Mouse (Mus musculus) intestine, embryonic 14.5 days (tissue): Measurements from ENCODE around the gene Mrps21. TPM values are rescaled to one million over a fixed set of nuclear protein-coding genes. Genes with fewer than 3 reads are reported as not detected.
"Not testable (repeated sequence)": the region's sequence is repeated elsewhere in the genome, so short reads cannot be mapped to it uniquely, and the experiment has no call there.

Source experiments
- ATAC-seq: fragments of 200-750 bp; cut with Nextera tagmentation; replicated peaks from 2 replicates; pipeline ENCODE4 v1.8.0; 2017; ENCODE audit warnings: low read depth, moderate number of reproducible peaks, moderate TSS enrichment, moderate library complexity; ENCODE audit not compliant: low FRiP score, low TSS enrichment
- DNase-seq: peaks from one replicate; pipeline ENCODE4 v3.0.0-alpha.2; 2018; ENCODE audit warnings: low spot score
- H3K27ac ChIP-seq: fragments of 300-500 bp; sonication (generic); 2 replicates; pipeline ENCODE4 v1.5.1; 2014; ENCODE audit warnings: low read depth, mild to moderate bottlenecking, control low read depth
- H3K27me3 ChIP-seq: fragments of 300-500 bp; sonication (generic); replicated peaks from 2 replicates; pipeline ENCODE4 v1.6.1; 2014; ENCODE audit warnings: low read length, control low read depth; ENCODE audit not compliant: control insufficient read depth, insufficient read depth
- H3K36me3 ChIP-seq: fragments of 300-500 bp; sonication (generic); 2 replicates; pipeline ENCODE4 v1.6.1; 2014; ENCODE audit warnings: low read length, control low read depth; ENCODE audit not compliant: control insufficient read depth, insufficient read depth
- H3K4me1 ChIP-seq: fragments of 300-500 bp; sonication (generic); replicated peaks from 2 replicates; pipeline ENCODE4 v1.6.1; 2014; ENCODE audit warnings: low read length, control low read depth, mixed read lengths; ENCODE audit not compliant: control insufficient read depth, insufficient read depth
- H3K4me2 ChIP-seq: fragments of 300-500 bp; sonication (generic); 2 replicates; pipeline ENCODE4 v1.6.1; 2014; ENCODE audit warnings: low read length
- H3K4me3 ChIP-seq: fragments of 300-500 bp; sonication (generic); 2 replicates; pipeline ENCODE4 v1.5.1; 2014; ENCODE audit warnings: low read depth, low read length, control low read depth, mixed read lengths
- H3K9ac ChIP-seq: fragments of 300-500 bp; sonication (generic); 2 replicates; pipeline ENCODE4 v1.6.1; 2014; ENCODE audit warnings: mild to moderate bottlenecking, low read length
- H3K9me3 ChIP-seq: fragments of 300-500 bp; sonication (generic); 2 replicates; pipeline ENCODE4 v1.6.1; 2016; ENCODE audit warnings: low read length, control low read depth; ENCODE audit not compliant: control insufficient read depth
- WGBS: fragments of 180-500 bp; shearing (Covaris S2); extraction: QIAGEN DNeasy Blood & Tissue Kit; methylation state at CpG from one replicate; pipeline ENCODE4 v1.1.7; 2014; 5-methylcytosine and 5-hydroxymethylcytosine counted together
- polyA plus RNA-seq: library from polyadenylated mRNA; unstranded; fragments of >200 nt; fragmentation: Nextera tagmentation; extraction: Ambion mirVana; gene quantifications from 2 replicates; pipeline ENCODE4 v1.2.1, GENCODE M21; 2014

Gene Mrps21
- polyA plus RNA-seq, 1 experiment from 2014 or later, result 343 TPM

DNA sequence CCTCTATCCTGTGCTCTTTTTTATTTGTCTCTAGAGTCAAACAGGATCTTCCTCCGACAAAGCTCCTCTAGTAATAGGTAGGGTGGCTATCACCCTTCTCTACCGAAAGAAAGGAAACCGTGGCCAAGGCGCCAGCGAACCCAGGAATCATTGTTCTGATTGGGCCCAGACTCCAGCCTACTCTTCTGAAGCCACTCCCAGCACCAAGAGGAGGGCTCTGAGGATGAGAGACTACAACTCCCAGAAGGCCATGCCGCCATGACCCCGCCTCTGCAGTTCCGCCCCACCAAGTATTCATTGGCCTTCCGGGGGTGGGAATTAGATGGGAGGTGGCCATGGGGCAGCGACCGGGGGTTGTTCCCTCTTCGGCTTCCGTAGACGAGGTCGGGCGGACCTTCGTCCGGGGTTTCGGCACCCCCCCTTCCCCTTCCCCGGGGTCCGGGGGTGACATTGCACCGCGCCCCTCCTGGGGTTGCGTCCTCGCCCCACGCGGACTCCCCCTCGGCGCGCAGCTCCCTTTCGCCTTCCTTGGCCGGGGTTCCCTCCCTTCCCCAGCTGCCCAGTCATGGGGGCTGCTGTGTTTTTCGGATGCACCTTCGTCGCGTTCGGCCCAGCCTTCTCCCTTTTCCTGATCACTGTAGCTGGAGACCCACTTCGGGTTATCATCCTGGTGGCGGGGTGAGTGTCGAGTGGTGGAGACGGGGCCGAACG lies 22.4 kb upstream of the Mrps21 start, which contains the start of gene Aph1a:
Gene Aph1a (plus strand): TSS at position 364 of the 711 bp plus-strand sequence.
- H3K4me2 ChIP-seq, result peak within 1 kb of the TSS; percentile 77
- DNase-seq, result peak; percentile 91
- not testable (repeated sequence) for H3K9me3 ChIP-seq, H3K27me3 ChIP-seq
- ATAC-seq, result peak; percentile 96
- H3K9ac ChIP-seq, result peak within 1 kb of the TSS; percentile 72
- H3K36me3 ChIP-seq, result peaks cover 10% of the 10 kb centered on the region; the same call in 1 of the 2 replicates
- peak within 1 kb of the TSS; percentile 84 for H3K27ac ChIP-seq
- peaks cover 26% of the 10 kb centered on the region for H3K4me1 ChIP-seq
- 0% methylated on average over 19 of the region's 43 CpGs for WGBS
- peak within 1 kb of the TSS; percentile 61 for H3K4me3 ChIP-seq

DNA sequence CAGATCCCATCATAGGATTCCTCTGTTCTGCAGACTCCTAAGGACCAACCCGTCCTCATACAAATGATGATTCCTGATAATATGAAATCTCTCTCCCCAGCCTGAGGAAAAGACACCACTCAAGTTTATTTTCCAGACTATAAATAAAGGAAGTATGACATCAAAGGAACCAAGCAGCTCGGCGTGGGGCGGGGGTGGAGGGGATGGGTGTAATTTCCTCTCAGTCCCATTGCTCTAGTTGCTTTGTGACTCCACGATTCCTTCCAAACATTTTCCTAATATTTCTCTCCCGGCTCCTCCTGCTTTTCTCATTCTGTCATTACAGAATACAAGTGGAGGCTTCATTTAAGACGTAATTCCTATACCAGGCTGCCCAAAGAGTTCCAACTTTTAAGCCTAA lies 21.8 kb upstream of the Mrps21 start:
- H3K4me2 ChIP-seq, result peak overlapping the region; percentile 63
- H3K27me3 ChIP-seq, result no peaks in the 10 kb centered on the region
- DNase-seq (no peak), ATAC-seq (no peak)
- H3K9me3 ChIP-seq, result no peaks in the 10 kb centered on the region
- WGBS, result 10% methylated on average over 7 of the region's 7 CpGs
- peak overlapping the region; percentile 61 for H3K4me3 ChIP-seq
- peak overlapping the region; percentile 36; the same call in 1 of the 2 replicates for H3K9ac ChIP-seq
- H3K36me3 ChIP-seq, result peaks cover 9% of the 10 kb centered on the region; the same call in 1 of the 2 replicates
- H3K27ac ChIP-seq, result peak overlapping the region; percentile 84
- peaks cover 26% of the 10 kb centered on the region for H3K4me1 ChIP-seq

DNA sequence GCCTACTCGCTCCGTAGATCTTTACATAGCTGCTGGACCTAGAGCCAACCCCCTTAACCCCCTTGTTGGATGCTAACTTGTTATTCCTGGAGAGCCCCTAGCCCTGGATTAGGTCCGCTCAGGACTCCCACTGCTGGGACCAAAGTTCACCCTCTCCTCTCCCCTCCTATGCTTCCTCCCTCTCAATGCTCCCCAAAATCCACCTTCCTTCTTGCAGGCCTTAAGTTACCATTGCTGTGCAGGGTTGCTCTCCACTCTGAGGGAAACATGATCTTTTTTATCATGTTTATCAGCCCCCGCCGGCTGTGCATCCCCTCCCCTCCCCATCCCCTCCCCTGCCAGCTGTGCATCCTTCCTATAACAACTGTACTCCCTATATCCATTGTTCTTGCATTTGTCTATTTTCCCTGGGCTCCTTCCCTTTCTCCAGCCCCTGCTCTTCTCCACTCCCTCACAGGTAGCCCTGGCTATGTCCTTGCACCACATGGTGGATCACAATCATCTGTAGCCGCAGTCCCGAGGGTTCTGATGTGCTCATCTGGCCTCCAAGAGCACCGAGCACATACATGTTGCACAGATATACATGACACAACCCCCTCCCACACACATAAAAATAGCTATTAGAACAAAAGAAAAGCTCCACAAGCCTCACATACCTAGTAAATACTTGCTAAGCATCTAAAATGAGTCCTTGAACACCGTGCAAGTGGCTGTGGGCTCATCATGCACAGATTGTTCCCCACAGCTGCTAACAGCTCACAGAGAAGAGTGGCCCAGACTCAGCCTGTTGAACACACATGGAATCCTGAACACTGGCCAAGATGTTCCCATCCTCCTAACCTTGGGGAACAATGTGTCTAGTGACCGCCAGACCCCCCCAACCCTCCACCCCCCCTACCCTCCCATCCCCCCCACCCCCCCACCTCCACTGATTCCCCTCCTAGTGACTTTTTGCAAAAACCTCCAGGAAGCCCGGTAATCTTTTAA lies 21.0 kb upstream of the Mrps21 start:
- H3K27me3 ChIP-seq, result no peaks in the 10 kb centered on the region
- ATAC-seq, result no peak
- H3K9me3 ChIP-seq, result no peaks in the 10 kb centered on the region
- H3K4me3 ChIP-seq, result peak overlapping the region; percentile 35
- peak overlapping the region; percentile 54 for H3K4me2 ChIP-seq
- 36% methylated on average over 11 of the region's 11 CpGs for WGBS
- H3K27ac ChIP-seq, result peak overlapping the region; percentile 84
- 0 out of 2 replicates have a peak overlapping the region, but pooled peaks have one; percentile 11 for H3K9ac ChIP-seq
- 0 out of 2 replicates have a peak, but pooled peaks cover 7% of the 10 kb centered on the region for H3K36me3 ChIP-seq
- no peak for DNase-seq
- H3K4me1 ChIP-seq, result peaks cover 26% of the 10 kb centered on the region

DNA sequence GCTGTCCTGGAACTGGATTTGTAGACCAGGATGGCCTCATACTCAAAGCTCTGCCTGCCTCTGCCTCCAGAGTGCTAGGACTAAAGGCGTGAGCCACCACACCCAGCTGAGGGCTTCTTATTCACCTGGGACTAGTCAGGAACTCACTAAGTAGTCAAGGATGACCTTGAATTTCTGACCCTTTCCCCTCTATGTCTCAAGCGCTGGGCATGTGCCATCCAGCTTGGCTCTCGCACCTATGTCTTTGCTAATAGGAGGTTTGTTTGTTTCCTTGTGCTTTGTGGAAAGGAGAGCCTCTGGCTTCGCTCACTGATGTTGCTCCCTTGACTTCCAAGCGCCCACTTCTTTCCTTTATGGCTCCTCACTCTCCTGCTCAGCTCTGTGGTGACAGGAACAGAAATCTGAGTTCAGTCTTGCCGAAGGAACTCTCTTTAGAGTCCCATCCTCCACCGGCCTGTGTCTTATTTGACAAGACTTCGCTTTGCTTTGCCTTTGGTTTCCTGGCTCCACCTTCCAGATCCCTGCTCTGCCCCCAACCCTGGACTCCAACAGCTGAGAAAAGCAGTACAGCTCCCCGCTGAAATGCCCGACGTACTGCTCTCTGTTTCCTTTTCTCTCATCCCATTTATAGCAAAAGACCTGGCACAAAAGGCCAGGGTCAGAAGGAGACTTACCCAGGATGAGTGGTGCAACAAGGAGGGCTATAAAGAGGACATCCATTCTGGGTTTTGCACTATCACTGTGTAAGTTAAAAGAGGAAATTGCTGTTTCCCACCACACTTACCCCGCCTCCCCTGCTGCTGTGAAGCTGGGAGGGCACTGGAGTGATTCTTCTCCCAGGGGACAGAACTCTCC lies 20.1 kb upstream of the Mrps21 start, which contains the start of gene BC028528:
Gene BC028528 (minus strand): TSS at position 795 of the 855 bp plus-strand sequence.
- H3K9ac ChIP-seq, result peak within 1 kb of the TSS; percentile 37
- WGBS, result 21% methylated on average over 12 of the region's 12 CpGs
- peak within 1 kb of the TSS; percentile 78 for H3K27ac ChIP-seq
- H3K4me3 ChIP-seq, result peak within 1 kb of the TSS; percentile 35
- 0 out of 2 replicates have a peak, but pooled peaks cover 6% of the 10 kb centered on the region for H3K36me3 ChIP-seq
- H3K27me3 ChIP-seq, result no peaks in the 10 kb centered on the region
- H3K4me1 ChIP-seq, result peaks cover 26% of the 10 kb centered on the region
- DNase-seq (peak; percentile 59), ATAC-seq (no peak)
- peak within 1 kb of the TSS; percentile 54 for H3K4me2 ChIP-seq
- no peaks in the 10 kb centered on the region for H3K9me3 ChIP-seq

DNA sequence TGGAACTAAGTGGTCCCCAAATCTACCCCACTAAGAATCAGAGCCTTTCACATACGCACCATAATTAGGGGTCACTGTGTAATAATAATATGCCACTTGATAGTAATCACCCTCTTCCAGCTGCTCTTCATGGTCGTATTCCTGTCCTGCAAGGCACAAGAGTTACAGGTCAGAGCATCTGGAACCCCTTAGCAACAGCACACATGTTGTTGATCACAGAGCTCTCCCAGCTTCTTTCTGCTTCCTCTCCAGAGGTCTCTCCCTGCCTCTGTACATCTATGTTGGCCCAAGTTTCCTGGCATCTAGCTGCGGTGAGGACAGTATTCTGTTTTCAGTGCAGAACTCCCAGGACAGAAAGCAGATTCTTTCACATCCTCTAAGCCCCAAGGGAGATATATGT lies 18.3 kb upstream of the Mrps21 start:
- Histone ChIP-seq H3K27ac (no peak overlapping the region), H3K27me3 (no peaks in the 10 kb centered on the region), H3K9me3 (no peaks in the 10 kb centered on the region), H3K4me1 (peaks cover 21% of the 10 kb centered on the region), H3K9ac (no peak overlapping the region), H3K36me3 (0 out of 2 replicates have a peak, but pooled peaks cover 6% of the 10 kb centered on the region), H3K4me3 (no peak overlapping the region), H3K4me2 (no peak overlapping the region)
- ATAC-seq, result no peak
- WGBS, result 76% methylated on average over 3 of the region's 3 CpGs
- DNase-seq, result no peak

DNA sequence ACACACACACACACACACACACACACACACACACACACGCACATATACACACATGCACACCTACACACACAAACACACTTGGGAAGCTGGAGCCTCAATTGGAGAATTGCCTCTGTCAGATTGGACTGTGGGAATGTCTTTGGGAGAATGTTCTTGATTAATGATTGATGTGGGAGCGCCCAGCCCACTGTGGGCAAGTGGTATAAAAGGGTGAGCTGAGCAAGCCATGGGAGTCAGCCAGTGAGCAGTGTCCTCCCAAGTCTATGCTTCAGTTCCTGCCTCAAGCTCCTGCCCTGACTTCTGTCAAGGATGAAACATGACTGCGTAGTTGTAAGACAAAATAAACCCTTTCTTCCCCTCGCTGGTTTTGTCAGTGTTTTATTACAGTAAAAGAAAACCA lies 16.3 kb upstream of the Mrps21 start:
- DNase-seq (no peak), ATAC-seq (no peak)
- Histone ChIP-seq H3K4me2 (no peak overlapping the region), H3K36me3 (0 out of 2 replicates have a peak, but pooled peaks cover 6% of the 10 kb centered on the region), H3K27ac (no peak overlapping the region), H3K4me3 (no peak overlapping the region), H3K27me3 (no peaks in the 10 kb centered on the region), H3K4me1 (peaks cover 18% of the 10 kb centered on the region), H3K9ac (no peak overlapping the region), H3K9me3 (no peaks in the 10 kb centered on the region)
- WGBS, result 79% methylated on average over 4 of the region's 4 CpGs

DNA sequence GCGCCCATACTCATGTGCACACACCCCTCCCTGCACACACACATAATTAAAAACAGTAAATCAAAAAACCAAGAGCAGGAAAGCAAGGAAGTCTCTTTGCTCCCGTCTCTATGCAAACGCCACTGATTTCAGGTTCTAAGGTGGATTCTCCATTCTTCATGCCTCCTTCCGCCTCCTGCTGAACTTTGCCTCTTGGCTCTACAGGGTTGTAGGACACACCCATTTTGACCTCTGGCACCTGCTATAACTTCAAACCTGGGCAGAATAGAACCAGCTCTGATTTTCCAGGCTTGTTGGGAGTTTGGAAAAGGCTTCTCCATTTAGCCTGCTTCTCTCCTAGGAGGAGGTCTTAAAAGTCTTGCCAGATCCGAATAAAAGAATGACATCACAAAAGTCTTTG lies 13.1 kb upstream of the Mrps21 start:
- peaks cover 3% of the 10 kb centered on the region; the same call in 1 of the 2 replicates for H3K4me1 ChIP-seq
- no peak for DNase-seq
- H3K27me3 ChIP-seq, result no peaks in the 10 kb centered on the region
- H3K4me2 ChIP-seq, result no peak overlapping the region
- H3K9me3 ChIP-seq, result no peaks in the 10 kb centered on the region
- no peak overlapping the region for H3K9ac ChIP-seq
- WGBS, result 73% methylated on average over 5 of the region's 5 CpGs
- no peak overlapping the region for H3K4me3 ChIP-seq
- H3K27ac ChIP-seq, result no peak overlapping the region
- 0 out of 2 replicates have a peak, but pooled peaks cover 6% of the 10 kb centered on the region for H3K36me3 ChIP-seq
- no peak for ATAC-seq
